Mouse (Mus musculus) thymus, adult 2 months (tissue): ENCODE results near the gene Ap5z1. TPM values are rescaled to one million over a fixed set of nuclear protein-coding genes. Genes with fewer than 3 reads are reported as not detected.

Experiments
- DNase-seq: peaks from one replicate; pipeline ENCODE4 v3.0.0; 2021
- H3K27ac ChIP-seq: fragments of 200-500 bp; 2 replicates; pipeline ENCODE4 v1.5.1; 2012; ENCODE audit warnings: low read length, control low read depth; ENCODE audit not compliant: control insufficient read depth, insufficient read depth
- H3K27me3 ChIP-seq: fragments of 200-500 bp; 2 replicates; pipeline ENCODE4 v1.6.1; 2012; ENCODE audit warnings: mild to moderate bottlenecking, low read length, moderate library complexity, mixed read lengths; ENCODE audit not compliant: control insufficient read depth, insufficient read depth
- H3K36me3 ChIP-seq: fragments of 200-500 bp; 2 replicates; pipeline ENCODE4 v1.6.1; 2012; ENCODE audit warnings: mild to moderate bottlenecking, low read length, moderate library complexity; ENCODE audit not compliant: control insufficient read depth, insufficient read depth
- H3K4me1 ChIP-seq: fragments of 200-500 bp; replicated peaks from 2 replicates; pipeline ENCODE4 v1.6.1; 2012; ENCODE audit warnings: low read length; ENCODE audit not compliant: control insufficient read depth, insufficient read depth
- H3K4me3 ChIP-seq: fragments of 200-500 bp; 2 replicates; pipeline ENCODE4 v1.5.1; 2012; ENCODE audit warnings: mild to moderate bottlenecking, low read length, control low read depth, moderate library complexity; ENCODE audit not compliant: control insufficient read depth, insufficient read depth
- CTCF ChIP-seq: fragments of 200-500 bp; IDR thresholded peaks from 2 replicates; pipeline ENCODE4 v1.5.1; 2012; ENCODE audit warnings: mild to moderate bottlenecking, control low read depth, low read length, moderate library complexity, borderline replicate concordance; ENCODE audit not compliant: control insufficient read depth, poor library complexity, insufficient read depth; ENCODE audit errors: extremely low read depth
- POLR2A ChIP-seq: fragments of 200-500 bp; IDR thresholded peaks from 2 replicates; pipeline ENCODE4 v1.6.1; 2012; ENCODE audit warnings: mild to moderate bottlenecking, low read length, control low read depth, moderate library complexity; ENCODE audit not compliant: control insufficient read depth, poor library complexity, insufficient read depth; ENCODE audit errors: extremely low read depth
- WGBS: fragments of 180-500 bp; shearing (Covaris S2); methylation state at CpG from one replicate; pipeline ENCODE4 v1.1.7; 2018; 5-methylcytosine and 5-hydroxymethylcytosine counted together
- polyA plus RNA-seq: library from polyadenylated mRNA; depleted of rRNA; stranded (reverse); fragments of >200 nt; gene quantifications from 2 replicates; pipeline ENCODE4 v1.2.3, GENCODE M21; 2012

Gene Ap5z1
- polyA plus RNA-seq, 1 experiment = 75.2 TPM

DNA sequence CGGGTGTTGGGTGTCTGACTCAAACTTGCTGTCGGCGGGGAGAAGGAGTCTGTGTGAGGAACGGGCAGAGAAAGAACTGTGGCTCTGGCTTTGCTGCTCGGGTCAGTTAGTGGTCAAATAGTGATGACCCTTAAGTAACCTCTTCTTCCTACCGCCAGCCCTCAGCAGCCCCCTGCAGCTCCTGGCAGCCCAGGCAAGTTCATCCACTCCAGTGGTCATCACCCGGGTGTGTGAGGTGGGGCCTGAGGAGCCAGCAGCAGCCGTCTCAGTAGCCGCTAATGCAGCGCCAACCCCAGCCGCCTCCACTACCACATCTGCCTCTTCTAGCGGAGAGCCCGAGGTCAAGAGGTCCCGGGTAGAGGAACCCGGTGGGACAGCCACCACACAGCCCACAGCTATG, 7.4 kb upstream of the Ap5z1 start:
- Histone ChIP-seq H3K27ac (no peak overlapping the region), H3K27me3 (no peaks in the 10 kb centered on the region), H3K4me1 (peaks cover 3% of the 10 kb centered on the region; the same call in 1 of the 2 replicates), H3K4me3 (no peak overlapping the region), H3K36me3 (peaks cover 43% of the 10 kb centered on the region)
- 92% methylated on average over 15 of the region's 15 CpGs for WGBS
- no peak for DNase-seq
- TF ChIP-seq CTCF (no peak), POLR2A (no peak)

GRCm38 (mm10) chr5:142457345-142457744, 6.4 kb upstream of the Ap5z1 start:
- H3K27me3 ChIP-seq = no peaks in the 10 kb centered on the region
- no peak overlapping the region for H3K27ac ChIP-seq
- H3K4me3 ChIP-seq = no peak overlapping the region
- WGBS = 57% methylated on average over 10 of the region's 10 CpGs
- H3K4me1 ChIP-seq = peaks cover 3% of the 10 kb centered on the region; the same call in 1 of the 2 replicates
- no peak for DNase-seq
- no peak for TF ChIP-seq POLR2A
- TF ChIP-seq CTCF = no peak
- peaks cover 43% of the 10 kb centered on the region for H3K36me3 ChIP-seq

- Histone ChIP-seq H3K36me3 (peaks cover 34% of the 10 kb centered on the region), H3K4me3 (no peak overlapping the region), H3K27ac (no peak overlapping the region), H3K27me3 (no peaks in the 10 kb centered on the region), H3K4me1 (peaks cover 3% of the 10 kb centered on the region)
- TF ChIP-seq CTCF = no peak
- no peak for TF ChIP-seq POLR2A
- WGBS = 88% methylated on average over 17 of the region's 17 CpGs
- DNase-seq = no peak
Measured at GRCm38 (mm10) chr5:142458791-142459557, 4.8 kb upstream of the Ap5z1 start.

GRCm38 (mm10) chr5:142459834-142460233, 3.9 kb upstream of the Ap5z1 start:
- 48% methylated on average over 5 of the region's 5 CpGs for WGBS
- no peak for TF ChIP-seq POLR2A
- no peak for TF ChIP-seq CTCF
- Histone ChIP-seq H3K4me1 (peaks cover 7% of the 10 kb centered on the region), H3K27ac (no peak overlapping the region), H3K4me3 (no peak overlapping the region), H3K27me3 (no peaks in the 10 kb centered on the region), H3K36me3 (peaks cover 25% of the 10 kb centered on the region)
- DNase-seq = no peak

- WGBS = 97% methylated on average over 7 of the region's 7 CpGs
- H3K36me3 ChIP-seq = peaks cover 13% of the 10 kb centered on the region
- TF ChIP-seq CTCF (no peak), POLR2A (no peak)
Measured at GRCm38 (mm10) chr5:142461942-142462640, 1.7 kb upstream of the Ap5z1 start.

DNA sequence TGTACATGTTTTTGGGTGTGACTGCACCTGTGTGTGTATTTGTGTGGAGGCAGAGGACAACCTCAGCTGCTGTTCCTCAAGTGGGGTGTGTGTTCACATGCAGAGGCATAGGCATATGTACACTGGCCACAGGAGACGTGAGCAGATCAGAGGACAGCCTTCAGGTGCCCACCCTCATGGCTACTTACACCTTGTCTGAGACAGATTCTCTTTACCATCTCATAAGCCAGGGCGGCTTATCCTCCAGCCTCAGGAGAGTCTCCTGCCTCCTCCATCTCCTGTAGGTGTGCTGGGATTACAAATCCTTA, 1.1 kb upstream of the Ap5z1 start:
- WGBS = 96% methylated on average over 2 of the region's 2 CpGs
- TF ChIP-seq POLR2A (no peak), CTCF (no peak)

More at GRCm38 (mm10) chr5:142461942-142462640, 1.7 kb upstream of the Ap5z1 start:
- Histone ChIP-seq H3K27me3 (no peaks in the 10 kb centered on the region), H3K27ac (no peak overlapping the region), H3K4me3 (no peak overlapping the region), H3K4me1 (peaks cover 13% of the 10 kb centered on the region)
- DNase-seq = no peak

More for the DNA sequence above, 1.1 kb upstream of the Ap5z1 start:
- no peaks in the 10 kb centered on the region for H3K27me3 ChIP-seq
- H3K27ac ChIP-seq = no peak overlapping the region
- peaks cover 13% of the 10 kb centered on the region for H3K4me1 ChIP-seq
- no peak overlapping the region for H3K4me3 ChIP-seq
- DNase-seq = no peak
- H3K36me3 ChIP-seq = peaks cover 8% of the 10 kb centered on the region
